Mouse (Mus musculus) yolk sac, embryonic 10.5 days (tissue): ENCODE measurements at regions not wholly inside any gene's neighbourhood (a gene's known extent, or its start where the extent isn't known, plus 50 kb on each side); places are given as distances from the start of the nearest gene placed in this dataset.

Experiments
- DNase-seq: peaks from one replicate; pipeline ENCODE4 v3.0.0-alpha.2; 2017; ENCODE audit warnings: low spot score

DNA sequence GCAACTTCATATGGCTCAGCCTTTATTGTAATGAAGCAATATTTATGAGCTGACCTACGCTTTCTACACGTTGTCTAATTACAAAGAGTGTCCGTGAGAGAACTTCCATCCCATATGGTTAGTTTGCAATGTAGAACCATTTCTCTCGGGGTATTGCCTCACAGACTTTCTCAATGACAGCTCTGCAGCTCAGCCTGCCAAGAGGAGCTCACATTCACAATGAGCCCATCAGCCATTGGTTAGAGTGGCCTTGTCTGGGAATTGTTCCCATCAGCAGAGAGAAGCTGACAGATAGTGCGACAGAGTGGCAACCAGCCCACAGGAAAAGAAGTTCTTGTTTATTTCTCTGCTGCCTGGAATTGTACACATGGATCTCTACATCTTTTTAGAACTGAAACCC is 409.7 kb downstream of the Zfp704 start:
- no peak for DNase-seq

DNA sequence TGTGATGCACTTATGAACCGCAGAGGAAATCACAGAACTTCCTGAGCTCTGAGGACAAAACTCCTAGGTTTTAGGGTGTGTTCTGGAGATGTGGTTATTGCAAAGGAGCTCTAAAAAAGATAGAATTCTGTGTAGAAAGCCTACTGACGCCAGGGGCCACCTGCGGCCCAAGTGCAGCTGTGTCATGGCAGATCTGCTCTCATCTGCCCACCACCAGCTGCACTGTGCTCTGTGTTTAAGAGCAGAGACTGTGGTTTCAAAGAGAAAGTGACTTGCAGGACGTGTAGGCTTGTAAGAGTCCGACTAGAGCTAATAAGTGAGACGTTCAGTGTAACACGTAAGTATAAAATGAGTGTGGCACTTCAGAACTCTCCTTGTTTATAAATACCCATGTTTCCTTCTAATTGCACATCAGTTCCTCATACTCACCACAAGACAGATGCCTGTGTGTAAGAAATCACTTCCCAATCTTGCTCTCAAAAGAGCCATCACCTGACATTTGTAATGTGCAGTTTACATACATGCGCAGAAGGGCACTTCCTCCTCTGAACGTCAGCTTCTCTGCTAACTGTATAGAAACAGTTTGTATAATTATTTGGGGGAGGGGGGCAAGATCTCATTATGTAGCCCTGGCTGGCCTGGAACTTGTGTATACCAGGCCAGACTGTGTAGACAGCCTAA is 411.1 kb downstream of the Zfp704 start:
- DNase-seq, result no peak

DNA sequence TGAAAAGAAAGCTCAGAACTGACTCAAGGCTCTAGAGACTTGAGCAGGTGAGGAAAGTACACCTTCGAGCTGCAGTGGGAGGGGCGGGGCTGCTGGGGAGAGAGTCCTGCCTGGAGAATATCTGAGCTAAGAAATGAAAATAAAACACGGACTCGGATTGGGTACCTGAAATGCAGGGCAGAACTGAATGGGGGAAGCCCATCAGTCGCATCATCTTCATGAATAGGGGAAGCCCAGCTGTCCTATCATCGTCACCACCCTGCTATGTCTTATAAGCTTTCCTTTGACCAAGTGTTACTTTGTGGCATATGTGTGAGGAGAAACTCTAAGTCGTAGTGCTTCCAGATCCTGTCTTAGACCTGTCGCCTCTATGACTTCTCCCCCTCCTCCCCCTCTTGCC is 414.1 kb downstream of the Zfp704 start:
- no peak for DNase-seq

DNA sequence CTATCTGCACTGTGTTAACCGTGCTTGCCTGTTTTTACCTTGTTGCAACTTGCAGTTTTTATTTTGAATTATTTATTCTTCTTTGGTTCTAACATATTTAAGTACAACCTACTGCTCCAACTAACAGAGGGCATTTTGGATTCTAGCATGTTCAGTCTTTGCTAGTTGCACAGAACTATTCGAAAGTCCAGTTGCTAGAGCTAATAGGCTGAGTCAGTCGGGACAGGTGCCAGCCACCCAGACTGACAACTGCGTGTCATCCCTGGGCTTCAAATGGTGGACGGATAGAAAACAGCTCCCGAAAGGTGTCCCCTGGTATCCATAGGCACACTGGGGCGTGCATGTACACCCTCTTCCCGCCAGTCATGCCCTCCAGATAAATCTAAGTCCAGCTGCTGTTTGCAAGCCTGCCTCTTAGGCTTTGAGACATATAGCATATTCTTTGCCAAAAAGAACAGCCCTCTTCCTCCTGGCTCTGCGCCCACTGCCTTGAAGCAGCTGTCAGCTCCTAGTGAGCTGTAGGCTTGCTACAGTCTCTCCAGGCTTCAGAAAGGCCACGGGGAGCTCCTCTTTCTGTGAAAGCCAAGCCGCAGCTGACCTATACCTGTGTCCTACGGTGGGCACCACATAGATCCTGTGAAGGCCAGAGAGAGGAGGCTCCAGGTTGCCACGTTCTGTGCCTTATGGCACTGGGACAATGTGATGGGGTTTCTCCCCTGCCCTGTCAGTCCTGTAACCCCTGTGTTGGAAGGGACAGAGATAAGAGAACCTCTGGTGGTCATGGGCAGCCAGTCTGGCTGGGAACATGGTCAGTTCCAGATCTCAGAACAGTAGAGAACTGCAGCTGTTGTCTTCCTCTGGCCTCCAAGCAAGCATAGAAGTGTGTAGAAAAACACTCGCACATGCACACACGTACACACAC is 420.3 kb downstream of the Zfp704 start:
- DNase-seq, result no peak

DNA sequence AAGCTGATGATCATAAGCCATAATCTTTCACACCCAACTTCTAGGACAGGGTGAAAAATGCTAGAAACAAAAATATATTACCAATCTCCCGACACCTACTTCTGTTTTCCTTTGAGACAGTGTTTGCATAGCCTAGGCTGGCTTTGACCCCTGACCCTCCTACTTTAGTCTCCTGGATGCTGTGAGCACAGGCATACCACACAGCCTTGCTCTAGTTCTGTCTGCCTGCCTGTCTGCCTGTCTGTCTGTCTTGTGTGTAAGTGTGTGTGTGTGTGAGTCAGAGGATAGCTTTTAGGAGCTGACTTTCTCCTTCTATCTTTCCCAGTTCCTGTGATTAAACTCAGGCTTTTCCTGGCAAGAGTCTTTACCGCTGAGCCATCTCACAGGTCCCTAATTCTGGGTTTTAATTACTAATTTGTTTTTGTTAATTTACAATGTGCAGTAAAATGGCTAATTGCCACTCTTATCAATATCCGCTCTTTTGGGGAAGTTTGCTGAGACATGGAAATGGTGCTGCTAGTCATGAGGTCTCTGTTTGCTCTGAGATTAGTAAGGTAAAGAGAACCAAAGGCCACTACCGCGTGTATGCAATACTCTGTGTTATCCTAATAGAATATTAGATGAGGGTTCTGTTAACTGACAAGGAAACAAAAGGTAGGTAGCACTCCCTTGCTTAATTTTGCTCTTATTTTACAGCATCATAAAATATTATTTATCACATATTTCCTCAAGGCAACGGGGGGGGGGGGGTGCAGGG is 423.3 kb downstream of the Zfp704 start:
- DNase-seq, result peak; percentile 75

DNA sequence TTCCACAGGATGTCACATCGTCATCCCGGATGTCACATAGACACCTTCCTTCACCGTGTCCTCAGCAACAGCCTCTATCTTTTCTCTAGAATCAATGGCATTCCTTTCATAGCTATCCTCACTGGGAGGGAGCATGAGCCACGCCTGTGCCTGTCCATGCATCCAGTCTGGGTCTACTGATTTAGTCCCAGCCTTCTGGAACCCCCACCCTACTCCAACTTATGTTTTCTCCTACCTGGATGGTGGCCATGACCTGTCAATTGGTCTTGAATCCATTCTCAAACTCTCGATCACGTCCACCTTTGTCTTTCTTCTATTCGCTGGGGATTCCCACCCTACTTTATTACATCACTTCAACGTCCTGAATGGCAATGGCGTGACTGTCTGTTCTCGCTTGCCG is 428.3 kb downstream of the Zfp704 start:
- no peak for DNase-seq

DNA sequence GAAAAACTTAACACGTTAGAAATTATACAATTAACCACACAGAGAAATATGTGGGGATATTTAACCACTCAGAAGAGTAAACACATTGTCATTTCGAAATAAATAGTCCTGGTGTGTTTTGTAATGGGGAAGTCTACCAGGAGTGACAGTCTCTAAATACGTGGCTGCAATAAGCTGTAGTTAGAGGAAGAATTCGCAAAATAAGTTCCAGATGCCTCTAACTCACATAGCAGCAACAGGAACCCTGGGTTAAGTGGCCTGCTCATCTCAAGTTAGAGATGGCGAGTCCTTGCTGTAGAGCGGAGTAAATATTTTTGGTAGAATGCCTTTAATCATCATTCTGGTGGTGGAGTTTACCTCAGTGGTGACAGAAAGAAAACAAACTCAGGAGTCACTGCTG is 430.2 kb downstream of the Zfp704 start:
- DNase-seq, result no peak

DNA sequence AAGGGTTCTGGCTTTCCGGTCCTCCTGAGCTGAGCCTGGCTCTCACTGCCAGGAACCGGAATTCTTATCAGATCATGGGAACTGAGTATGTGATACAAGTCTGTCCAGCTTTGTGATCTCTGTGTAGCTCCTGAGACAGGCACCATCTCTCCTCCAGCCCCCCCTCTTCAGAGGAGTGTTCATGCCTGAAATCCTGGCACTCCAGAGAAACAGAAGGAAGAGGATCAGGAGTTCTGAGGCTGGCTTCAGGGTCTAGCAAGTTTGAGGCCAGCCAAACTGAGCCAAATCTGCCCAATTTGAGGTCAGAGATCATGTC is 435.4 kb downstream of the Zfp704 start:
- DNase-seq, result no peak

DNA sequence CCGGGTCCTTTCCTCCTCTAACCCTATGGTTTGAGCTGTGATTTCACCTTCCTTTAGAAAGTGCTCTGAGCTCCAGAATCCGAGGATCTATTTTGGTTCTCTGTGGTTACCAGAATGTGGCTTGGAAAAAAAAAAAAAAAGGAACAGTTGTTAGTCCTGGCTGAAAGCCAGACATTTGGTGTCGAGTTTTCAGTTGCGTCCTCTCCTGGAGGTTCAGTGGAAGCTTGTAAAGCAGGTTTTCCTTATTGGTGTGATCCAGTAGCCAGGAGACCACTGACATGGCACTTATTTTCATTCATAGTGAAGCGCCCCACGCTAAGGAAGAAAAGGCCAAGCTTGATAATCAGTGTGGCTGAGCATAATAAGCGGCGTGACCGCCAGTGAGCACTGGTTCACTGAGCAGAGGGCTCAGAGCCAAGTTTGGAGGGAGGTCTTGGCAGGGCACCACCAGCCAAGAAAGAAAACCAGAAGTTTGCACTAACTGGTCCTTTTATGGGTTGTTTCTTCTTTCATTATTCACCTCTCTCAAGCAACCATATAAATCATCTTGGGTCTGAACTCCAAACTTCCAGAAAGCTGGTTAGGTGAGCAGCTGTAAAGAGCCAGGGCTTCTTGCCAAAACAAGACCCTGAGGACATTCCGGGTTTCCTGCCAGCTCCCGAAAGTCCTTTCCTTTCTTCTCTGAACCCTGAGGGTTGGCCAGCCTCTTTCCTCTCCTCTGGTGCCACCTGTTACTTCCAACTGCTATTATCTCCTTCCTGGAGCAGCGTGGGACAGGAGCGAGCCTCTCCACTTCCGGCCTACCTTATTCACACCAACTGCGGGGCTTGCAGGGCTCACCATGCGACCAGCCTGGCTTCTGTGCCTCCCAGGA is 436.0 kb downstream of the Zfp704 start:
- no peak for DNase-seq

DNA sequence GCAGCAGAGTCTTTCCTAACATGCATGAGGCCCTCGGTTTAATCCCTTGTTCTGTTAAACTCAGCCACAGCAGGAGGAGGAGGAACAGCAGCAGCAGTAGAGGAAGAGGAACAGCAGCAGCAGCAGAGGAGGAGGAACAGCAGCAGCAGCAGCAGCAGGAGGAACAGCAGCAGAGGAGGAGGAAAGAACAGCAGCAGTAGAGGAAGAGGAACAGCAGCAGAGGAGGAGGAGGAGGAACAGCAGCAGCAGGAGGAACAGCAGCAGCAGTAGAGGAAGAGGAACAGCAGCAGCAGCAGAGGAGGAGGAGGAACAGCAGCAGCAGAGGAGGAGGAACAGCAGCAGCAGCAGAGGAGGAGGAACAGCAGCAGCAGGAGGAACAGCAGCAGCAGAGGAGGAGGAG is 437.9 kb downstream of the Zfp704 start:
- no peak for DNase-seq

DNA sequence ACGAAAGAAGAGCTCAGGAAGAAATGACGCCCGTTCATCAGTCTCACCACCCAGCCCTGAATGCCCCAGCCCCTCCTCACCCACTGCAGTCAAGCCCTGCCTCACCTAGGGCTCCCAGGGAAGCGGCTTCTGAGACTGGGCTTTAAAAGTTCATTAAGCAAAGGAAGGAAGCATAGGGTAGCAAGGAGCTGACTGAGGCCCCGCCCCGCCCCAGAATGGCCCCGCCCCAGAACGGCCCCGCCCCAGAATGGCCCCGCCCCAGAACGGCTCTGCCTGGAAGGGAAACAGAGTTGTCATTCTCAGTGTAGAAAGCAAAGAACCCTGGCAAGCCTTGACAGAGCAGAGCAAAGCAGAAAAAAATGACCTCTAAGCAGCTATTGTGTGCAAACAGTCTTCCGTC is 440.9 kb downstream of the Zfp704 start:
- no peak for DNase-seq

DNA sequence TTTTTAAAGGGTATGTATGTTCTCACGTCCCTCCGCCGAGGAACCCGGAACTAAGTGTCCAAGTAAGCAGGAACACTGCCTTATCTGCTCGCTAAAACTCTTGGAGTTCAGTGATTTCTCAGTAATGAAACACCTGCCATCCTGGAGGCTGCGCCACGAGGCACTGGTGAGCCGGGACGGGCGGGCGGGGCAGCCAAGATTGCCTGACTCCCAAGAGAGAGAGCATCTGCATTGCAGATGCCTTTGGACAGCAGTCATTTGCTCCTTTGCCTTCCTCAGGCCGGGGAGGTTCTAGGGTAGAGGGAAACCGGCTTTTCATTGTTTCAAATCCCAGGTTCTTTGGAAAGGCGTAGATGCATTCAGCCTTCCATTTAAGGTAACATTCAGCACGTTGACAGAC is 450.8 kb downstream of the Zfp704 start:
- no peak for DNase-seq

DNA sequence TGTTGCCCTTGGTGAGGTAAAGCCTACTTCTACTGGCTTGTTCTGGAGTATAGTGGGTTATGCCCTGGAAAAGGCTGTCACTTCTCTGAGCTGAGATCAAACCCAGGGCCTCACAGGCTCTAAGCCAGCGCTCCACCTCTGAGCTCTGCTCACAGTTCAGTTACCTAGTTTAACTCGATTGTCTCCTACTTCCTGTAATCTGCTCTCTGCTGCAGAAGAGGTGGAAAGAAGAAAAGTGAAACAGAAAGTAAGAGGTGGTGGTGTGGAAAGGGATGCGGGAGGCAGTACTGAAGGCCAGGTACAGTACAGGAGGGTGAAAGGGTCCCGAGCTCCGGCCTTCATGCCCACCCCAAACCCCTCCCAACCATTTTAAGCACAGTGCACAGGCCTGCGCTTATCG is 455.7 kb downstream of the Zfp704 start:
- no peak for DNase-seq

DNA sequence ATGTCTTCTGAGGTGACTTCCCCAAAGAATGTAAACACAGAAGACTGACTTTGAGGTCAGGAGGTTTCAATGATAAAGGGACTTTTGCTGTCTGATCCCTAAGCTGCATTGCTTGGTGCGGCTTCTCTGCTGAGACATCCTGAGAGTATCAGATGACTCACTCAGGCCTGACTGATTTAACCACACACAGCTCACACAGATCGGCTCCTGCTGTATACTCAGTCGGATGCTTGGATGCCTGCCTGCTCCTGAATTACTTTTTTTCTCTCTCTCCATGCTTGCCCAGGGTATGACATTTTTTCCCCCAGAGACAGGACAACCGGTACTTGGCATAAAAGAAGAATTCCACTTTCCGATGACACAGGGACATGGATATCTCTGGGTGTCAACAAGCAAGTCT is 456.2 kb downstream of the Zfp704 start:
- no peak for DNase-seq

DNA sequence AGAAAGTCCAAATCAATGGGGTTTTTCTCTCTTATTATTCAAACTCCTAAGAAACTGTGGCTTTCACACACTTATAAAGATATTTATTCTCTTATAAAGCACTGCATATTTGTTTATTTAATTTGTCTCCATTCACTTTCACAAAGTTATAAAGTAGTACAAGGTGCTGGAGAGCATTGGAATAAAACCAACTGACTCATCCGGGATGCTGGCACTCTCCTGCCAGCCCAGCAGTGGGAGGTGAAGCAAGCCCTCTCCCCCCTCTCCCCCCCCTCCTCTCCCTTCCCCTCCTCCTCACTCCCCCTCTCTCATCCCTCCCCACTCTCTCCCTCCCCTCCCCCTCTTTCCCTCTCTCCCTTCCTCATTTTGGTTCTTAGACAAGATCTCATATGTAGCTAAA is 457.6 kb downstream of the Zfp704 start:
- DNase-seq, result no peak

DNA sequence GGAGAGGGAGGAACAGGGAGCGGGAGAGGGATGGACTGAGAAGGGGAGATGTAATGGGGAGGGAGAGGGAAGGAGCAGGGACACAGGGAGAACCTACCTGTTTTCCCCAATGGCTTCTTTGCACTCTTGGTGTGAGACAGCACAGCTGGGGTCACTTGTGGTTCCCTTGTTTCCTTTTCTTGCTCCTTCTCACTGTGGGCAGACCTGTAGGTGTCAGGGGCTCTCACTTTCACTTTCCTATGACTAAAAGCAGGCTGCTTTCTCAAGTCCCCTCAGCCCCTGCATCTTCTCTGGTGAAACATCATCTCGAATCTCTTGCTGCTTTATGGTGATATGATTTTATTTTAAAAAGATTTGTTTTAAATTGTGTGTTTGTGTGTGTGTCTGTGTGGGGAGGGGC is 458.3 kb downstream of the Zfp704 start:
- DNase-seq, result no peak

DNA sequence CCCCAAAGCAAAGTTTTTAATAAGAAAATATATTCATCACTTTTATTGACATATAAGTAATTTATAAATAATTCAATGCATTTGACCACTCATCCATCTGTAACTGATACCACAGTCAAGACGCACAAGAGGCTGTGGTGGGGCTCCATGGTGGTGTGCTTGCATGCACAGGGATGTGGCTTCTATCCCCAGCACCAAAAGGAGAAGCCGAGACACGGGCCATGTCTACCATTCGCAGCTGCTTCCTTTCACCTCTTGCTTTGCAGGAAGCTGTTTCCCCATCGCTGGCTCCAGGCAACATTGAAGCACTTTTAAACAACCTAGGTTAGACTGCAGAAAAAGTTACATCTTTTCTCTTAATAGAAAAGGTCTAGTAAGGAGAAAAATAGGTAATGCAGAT is 461.3 kb downstream of the Zfp704 start:
- DNase-seq, result no peak

DNA sequence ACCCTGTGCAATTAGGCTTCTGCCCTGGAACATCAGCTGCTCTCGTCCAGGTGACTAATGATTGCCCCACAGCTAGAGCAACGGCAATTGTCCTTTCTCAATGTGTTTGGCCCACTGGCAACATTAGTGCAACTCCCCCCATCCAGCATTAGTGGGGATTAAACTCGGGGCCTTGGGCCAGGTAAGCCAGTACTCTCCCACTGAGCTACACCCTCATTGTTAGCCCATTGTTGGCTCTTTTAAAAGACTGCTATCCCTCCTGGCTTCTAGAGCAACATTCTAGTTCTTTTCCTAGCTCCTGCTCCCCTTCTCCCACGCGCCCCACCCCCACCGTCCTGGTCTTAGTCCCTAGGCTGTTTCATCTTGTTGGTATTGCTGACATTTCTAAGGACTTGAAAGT is 463.4 kb downstream of the Zfp704 start:
- DNase-seq, result no peak

DNA sequence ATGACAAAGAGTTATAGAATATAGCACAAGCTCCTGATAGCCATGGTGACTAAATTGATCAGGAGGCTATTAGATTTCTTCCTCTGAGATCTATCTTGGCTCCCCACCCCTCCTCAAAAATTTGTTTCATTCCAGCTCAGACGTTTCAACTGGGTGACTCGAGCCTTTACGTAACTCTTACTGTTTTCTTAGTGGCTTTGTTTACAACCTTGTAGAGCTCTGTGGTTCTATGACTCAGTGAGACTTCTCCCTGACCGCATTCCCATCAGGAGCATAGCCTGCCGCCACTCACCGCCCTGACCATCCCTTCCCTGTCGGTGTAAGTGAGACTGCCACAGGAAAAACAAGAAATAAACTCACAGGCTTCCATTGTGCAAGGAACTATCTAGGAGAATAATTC is 464.3 kb downstream of the Zfp704 start:
- no peak for DNase-seq

DNA sequence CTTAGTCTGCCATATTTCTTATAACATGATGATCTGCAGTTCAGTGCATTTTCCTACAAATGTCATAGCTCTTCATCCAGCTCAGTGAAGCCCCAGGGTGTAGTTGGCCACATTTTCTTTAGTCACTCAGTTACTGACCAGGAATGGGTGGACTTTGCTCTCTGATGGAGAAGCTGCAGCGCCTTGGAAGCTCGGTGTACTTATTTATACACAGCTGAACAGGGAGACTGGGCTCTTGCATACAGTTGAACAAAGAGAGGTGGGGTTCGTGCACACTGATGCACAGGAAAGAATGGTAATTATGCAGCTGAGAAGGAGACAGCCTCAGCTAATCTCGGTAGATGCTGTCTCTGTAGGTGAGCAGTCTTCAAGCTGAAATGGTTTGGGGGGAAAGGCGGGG is 468.0 kb downstream of the Zfp704 start:
- peak; percentile 47 for DNase-seq

DNA sequence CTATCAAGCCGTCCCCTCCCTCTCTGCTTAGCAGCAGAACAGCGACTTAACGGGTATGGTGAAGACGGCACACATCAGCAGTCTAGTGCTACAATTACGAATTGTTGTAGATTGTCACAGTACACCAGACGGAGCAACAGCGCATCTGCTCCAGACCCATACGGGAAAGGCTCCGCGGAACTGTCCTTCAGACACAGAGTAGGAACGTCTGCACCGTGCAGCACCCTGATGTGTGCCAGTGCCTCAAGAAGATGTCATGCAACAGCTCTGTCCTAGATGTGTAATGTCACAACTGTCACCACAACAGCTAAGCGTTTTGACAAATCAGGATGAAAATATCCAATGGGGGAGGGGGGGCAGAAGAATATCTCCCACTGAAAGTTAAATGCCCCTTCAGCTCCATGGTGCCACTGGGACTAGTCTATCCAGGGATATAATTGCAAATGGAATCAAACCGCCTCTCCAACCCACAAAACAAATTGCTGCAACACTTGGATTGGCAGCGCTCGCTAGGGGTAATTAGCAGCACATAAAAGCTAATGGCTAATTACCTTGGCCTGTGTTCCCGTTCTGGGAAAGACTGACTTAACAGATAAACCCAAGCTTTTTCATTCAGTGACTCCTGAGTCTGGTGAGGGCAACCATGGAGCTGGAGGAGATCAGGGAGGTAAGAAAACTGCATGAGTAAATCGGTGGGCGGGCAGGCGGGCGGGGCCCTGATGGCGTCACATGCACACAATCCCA is 472.6 kb downstream of the Zfp704 start:
- DNase-seq, result no peak
